Mouse (Mus musculus) megakaryocyte, embryonic 14.5 days (primary cell): ENCODE measurements around the gene Tes. TPM values are rescaled to one million over a fixed set of nuclear protein-coding genes. Genes with fewer than 3 reads are reported as not detected.

ENCODE experiments used
- H3K27me3 ChIP-seq: replicated peaks from 2 replicates; pipeline ENCODE3; 2012; ENCODE audit warnings: inconsistent platforms
- H3K36me3 ChIP-seq: replicated peaks from 2 replicates; pipeline ENCODE3; 2012; ENCODE audit warnings: low read length, inconsistent platforms, mixed read lengths
- H3K4me1 ChIP-seq: 2 replicates; pipeline ENCODE4 v1.6.1; 2012; ENCODE audit warnings: inconsistent platforms
- H3K4me3 ChIP-seq: replicated peaks from 2 replicates; pipeline ENCODE3; 2012; ENCODE audit warnings: moderate library complexity, mild to moderate bottlenecking, inconsistent platforms
- H3K9me3 ChIP-seq: 2 replicates; pipeline ENCODE4 v1.6.1; 2012; ENCODE audit warnings: inconsistent platforms
- FLI1 ChIP-seq: IDR thresholded peaks from 2 replicates; pipeline ENCODE4 v1.6.1; 2012; ENCODE audit warnings: low read length, inconsistent platforms, mixed read lengths
- GATA1 ChIP-seq: IDR thresholded peaks from 3 replicates; pipeline ENCODE4 v1.6.1; 2012; ENCODE audit warnings: mixed read lengths, low read length, inconsistent platforms, borderline replicate concordance
- polyA plus RNA-seq: library from polyadenylated mRNA; stranded (reverse); fragments of >175 nt; gene quantifications from 2 replicates; pipeline ENCODE4 v1.2.3, GENCODE M21; 2012; ENCODE audit warnings: low replicate concordance; ENCODE audit not compliant: insufficient read depth

Tes gene
- polyA plus RNA-seq, 1 experiment: 12.8 TPM

DNA sequence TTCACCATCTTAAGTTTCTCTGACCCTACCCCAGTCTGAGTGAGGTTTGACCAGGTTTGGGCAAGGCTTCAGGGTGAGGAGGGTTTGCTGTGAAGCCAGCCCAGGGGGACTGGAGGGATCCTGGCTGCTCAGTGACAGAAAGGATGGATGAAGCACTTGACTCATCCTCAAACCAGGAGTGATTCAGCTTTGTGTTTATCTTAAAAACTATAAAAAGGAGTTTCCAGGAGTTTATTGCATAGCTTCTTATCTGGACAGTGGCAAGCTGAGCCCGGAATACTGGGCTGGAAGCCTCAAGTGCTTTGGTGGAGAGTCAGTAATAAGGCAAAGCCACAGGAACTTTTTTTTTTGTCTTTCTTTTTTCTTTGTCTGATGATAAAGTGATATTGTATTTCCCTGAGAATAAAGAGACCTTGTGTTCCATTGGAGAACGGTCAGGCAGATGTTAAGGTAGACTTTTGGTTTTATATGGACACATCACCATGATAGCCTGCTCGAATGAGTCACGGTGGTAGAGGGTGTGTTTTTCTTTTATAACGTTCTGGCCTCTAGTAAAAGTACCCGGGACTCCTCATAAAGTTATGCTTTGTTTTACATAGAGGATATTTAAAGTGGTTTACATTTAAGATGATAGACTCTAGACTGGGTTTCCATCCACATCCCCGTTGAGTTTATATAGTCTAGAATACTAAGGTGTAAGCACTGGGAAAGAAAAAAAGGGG lies 8.0 kb downstream of the Tes start:
- Histone ChIP-seq H3K4me1 (peaks cover 37% of the 10 kb centered on the region), H3K27me3 (no peaks in the 10 kb centered on the region), H3K9me3 (no peaks in the 10 kb centered on the region), H3K36me3 (no peaks in the 10 kb centered on the region), H3K4me3 (no peak overlapping the region)
- no peak for TF ChIP-seq GATA1
- TF ChIP-seq FLI1: no peak

DNA sequence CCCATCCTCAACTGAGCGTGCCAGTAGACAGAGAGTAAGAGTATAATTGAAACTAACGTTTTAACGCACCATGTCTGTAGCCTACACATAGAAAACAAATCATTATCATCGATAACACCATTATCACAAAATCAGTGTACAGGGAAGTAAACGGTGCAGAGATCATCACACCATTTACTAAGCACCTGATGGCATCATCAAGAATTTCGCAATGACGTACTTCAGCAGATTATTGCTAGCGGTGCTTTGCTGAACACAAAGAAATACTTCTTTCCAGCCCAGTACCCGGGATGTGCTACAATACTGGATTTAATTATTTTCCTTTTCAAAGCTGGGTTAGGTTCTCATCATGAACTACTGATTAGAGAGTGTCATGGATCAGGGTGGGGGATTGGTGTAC lies 12.3 kb downstream of the Tes start:
- H3K9me3 ChIP-seq: no peaks in the 10 kb centered on the region
- no peak for TF ChIP-seq FLI1
- no peak for TF ChIP-seq GATA1
- H3K36me3 ChIP-seq: no peaks in the 10 kb centered on the region

GRCm38 (mm10) chr6:17077720-17078119 lies 12.8 kb downstream of the Tes start:
- Histone ChIP-seq H3K27me3 (no peaks in the 10 kb centered on the region), H3K4me1 (peaks cover 22% of the 10 kb centered on the region), H3K36me3 (no peaks in the 10 kb centered on the region), H3K9me3 (no peaks in the 10 kb centered on the region), H3K4me3 (no peak overlapping the region)
- TF ChIP-seq FLI1: no peak
- no peak for TF ChIP-seq GATA1

More for the DNA sequence above, 12.3 kb downstream of the Tes start:
- Histone ChIP-seq H3K27me3 (no peaks in the 10 kb centered on the region), H3K4me3 (no peak overlapping the region), H3K4me1 (peaks cover 26% of the 10 kb centered on the region)

- peaks cover 13% of the 10 kb centered on the region for H3K4me1 ChIP-seq
- no peaks in the 10 kb centered on the region for H3K9me3 ChIP-seq
- no peaks in the 10 kb centered on the region for H3K36me3 ChIP-seq
- no peaks in the 10 kb centered on the region for H3K27me3 ChIP-seq
- H3K4me3 ChIP-seq: no peak overlapping the region
- no peak for TF ChIP-seq GATA1
- no peak for TF ChIP-seq FLI1
Measured at GRCm38 (mm10) chr6:17079304-17079703, 14.4 kb downstream of the Tes start.

GRCm38 (mm10) chr6:17079826-17080225 lies 14.9 kb downstream of the Tes start:
- no peak for TF ChIP-seq FLI1
- no peak for TF ChIP-seq GATA1
- H3K4me3 ChIP-seq: no peak overlapping the region
- H3K27me3 ChIP-seq: no peaks in the 10 kb centered on the region
- H3K36me3 ChIP-seq: no peaks in the 10 kb centered on the region
- H3K4me1 ChIP-seq: peaks cover 13% of the 10 kb centered on the region
- H3K9me3 ChIP-seq: no peaks in the 10 kb centered on the region

- H3K9me3 ChIP-seq: no peaks in the 10 kb centered on the region
- peaks cover 19% of the 10 kb centered on the region for H3K4me1 ChIP-seq
- H3K36me3 ChIP-seq: peaks cover 2% of the 10 kb centered on the region
- no peak for TF ChIP-seq FLI1
- TF ChIP-seq GATA1: no peak
- no peaks in the 10 kb centered on the region for H3K27me3 ChIP-seq
- H3K4me3 ChIP-seq: no peak overlapping the region
Measured at GRCm38 (mm10) chr6:17082238-17082637, 17.3 kb downstream of the Tes start.

- H3K27me3 ChIP-seq: no peaks in the 10 kb centered on the region
- no peaks in the 10 kb centered on the region for H3K9me3 ChIP-seq
- TF ChIP-seq GATA1 (no peak), FLI1 (no peak)
- H3K4me3 ChIP-seq: no peak overlapping the region
- peaks cover 2% of the 10 kb centered on the region for H3K36me3 ChIP-seq
- H3K4me1 ChIP-seq: peaks cover 19% of the 10 kb centered on the region
Measured at GRCm38 (mm10) chr6:17082800-17083199, 17.9 kb downstream of the Tes start.

DNA sequence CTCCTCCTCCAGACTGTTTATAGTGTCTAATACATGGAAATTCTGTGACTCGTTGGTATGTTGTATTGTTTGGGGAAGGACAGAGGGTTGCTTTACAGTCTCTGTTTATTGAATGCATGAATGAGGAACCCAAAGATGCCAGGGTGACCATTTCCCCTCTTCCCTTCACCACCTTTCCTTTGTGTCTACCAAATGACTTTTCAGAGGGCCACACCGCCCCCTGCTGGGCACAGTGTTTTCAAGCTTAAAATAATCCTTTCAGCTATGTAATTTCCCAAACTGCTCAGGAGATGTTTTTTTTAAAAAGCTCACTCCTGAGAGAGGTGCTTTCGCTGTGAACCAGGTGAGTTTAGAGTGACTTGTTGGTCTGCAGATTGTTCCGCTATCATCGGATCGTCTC lies 22.5 kb downstream of the Tes start:
- Histone ChIP-seq H3K4me3 (no peak overlapping the region), H3K27me3 (no peaks in the 10 kb centered on the region), H3K9me3 (no peaks in the 10 kb centered on the region), H3K36me3 (peaks cover 9% of the 10 kb centered on the region), H3K4me1 (peaks cover 9% of the 10 kb centered on the region)
- TF ChIP-seq FLI1: no peak
- TF ChIP-seq GATA1: no peak

- Histone ChIP-seq H3K36me3 (peaks cover 47% of the 10 kb centered on the region), H3K27me3 (no peaks in the 10 kb centered on the region), H3K4me1 (0 out of 2 replicates have a peak, but pooled peaks cover 3% of the 10 kb centered on the region), H3K9me3 (no peaks in the 10 kb centered on the region), H3K4me3 (no peak overlapping the region)
- no peak for TF ChIP-seq GATA1
- no peak for TF ChIP-seq FLI1
Measured at GRCm38 (mm10) chr6:17097301-17097700, 32.4 kb downstream of the Tes start.

DNA sequence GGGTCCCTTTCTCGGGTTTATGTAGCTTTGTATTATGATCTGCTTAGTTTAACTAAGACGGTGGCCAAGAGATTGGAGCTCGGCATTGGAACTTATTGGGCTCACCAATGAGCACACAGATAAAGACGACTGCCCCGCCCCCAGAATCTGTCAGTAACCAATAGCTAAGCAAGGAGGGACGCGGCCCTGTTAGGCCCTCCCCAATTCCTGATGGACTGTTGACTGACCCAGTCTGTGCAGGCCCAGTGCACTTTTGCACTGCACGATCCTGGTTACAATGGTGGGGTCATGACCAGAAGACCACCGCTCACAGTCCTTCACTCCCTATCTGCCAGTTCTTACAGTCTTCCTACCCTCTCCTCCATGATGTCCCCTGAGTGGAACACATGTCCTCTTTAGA lies 33.6 kb downstream of the Tes start:
- H3K4me1 ChIP-seq: no peaks in the 10 kb centered on the region
- TF ChIP-seq GATA1: no peak
- TF ChIP-seq FLI1: no peak
- no peak overlapping the region for H3K4me3 ChIP-seq
- no peaks in the 10 kb centered on the region for H3K9me3 ChIP-seq
- no peaks in the 10 kb centered on the region for H3K27me3 ChIP-seq
- H3K36me3 ChIP-seq: peaks cover 55% of the 10 kb centered on the region

- Histone ChIP-seq H3K4me3 (no peak overlapping the region), H3K4me1 (no peaks in the 10 kb centered on the region), H3K27me3 (no peaks in the 10 kb centered on the region), H3K9me3 (no peaks in the 10 kb centered on the region), H3K36me3 (peaks cover 65% of the 10 kb centered on the region)
- TF ChIP-seq FLI1 (no peak), GATA1 (no peak)
Measured at GRCm38 (mm10) chr6:17099477-17100130, 34.7 kb downstream of the Tes start.
